Mouse (Mus musculus) myocyte (in vitro differentiated cells): ENCODE measurements around the gene Fam166a.

Experiments used
- CEBPB ChIP-seq: IDR thresholded peaks from 2 replicates; pipeline ENCODE4 v1.6.1; 2011; ENCODE audit warnings: mild to moderate bottlenecking, moderate library complexity; ENCODE audit not compliant: poor library complexity, insufficient read depth, severe bottlenecking
- E2F4 ChIP-seq: IDR thresholded peaks from one replicate; pipeline ENCODE4 v1.6.1; 2011; ENCODE audit warnings: mild to moderate bottlenecking, control low read depth, moderate library complexity; ENCODE audit not compliant: insufficient read depth
- MAX ChIP-seq: IDR thresholded peaks from one replicate; pipeline ENCODE4 v1.6.1; 2011; ENCODE audit warnings: low read depth, mild to moderate bottlenecking, control low read depth
- MYOG ChIP-seq, 3 experiments: IDR thresholded peaks; one replicate each; pipeline ENCODE4 v1.6.1; 2011; ENCODE audit warnings: control low read depth in 2 of 3, low read depth in 2 of 3, mild to moderate bottlenecking in 2 of 3; ENCODE audit not compliant: insufficient read length in 2 of 3, control insufficient read depth in 1 of 3, insufficient read depth in 1 of 3
- POLR2A ChIP-seq: IDR thresholded peaks from one replicate; pipeline ENCODE4 v1.6.1; 2011; ENCODE audit warnings: low read depth, mild to moderate bottlenecking, control low read depth, moderate library complexity; ENCODE audit not compliant: insufficient read length
- POLR2AphosphoS2 ChIP-seq: IDR thresholded peaks from one replicate; pipeline ENCODE4 v1.6.1; 2011; ENCODE audit warnings: low read depth, control low read depth; ENCODE audit not compliant: insufficient read length
- SRF ChIP-seq: IDR thresholded peaks from one replicate; pipeline ENCODE4 v1.6.1; 2011; ENCODE audit warnings: low read depth; ENCODE audit not compliant: control insufficient read depth, insufficient read length
- TCF12 ChIP-seq: IDR thresholded peaks from one replicate; pipeline ENCODE4 v1.6.1; 2011; ENCODE audit warnings: mild to moderate bottlenecking, control low read depth; ENCODE audit not compliant: poor library complexity, insufficient read depth, severe bottlenecking
- USF1 ChIP-seq: IDR thresholded peaks from one replicate; pipeline ENCODE4 v1.6.1; 2011; ENCODE audit warnings: low read depth, mild to moderate bottlenecking, control low read depth, moderate library complexity

GRCm38 (mm10) chr2:25174866-25175689 lies 43.5 kb upstream of the Fam166a start:
- TF ChIP-seq POLR2A (no peak), TCF12 (no peak), USF1 (no peak), POLR2AphosphoS2 (no peak), MAX (no peak), E2F4 (no peak), CEBPB (no peak), MYOG (IDR thresholded peaks at IDR 0.05; ENCODE audit: control insufficient read depth in 1 of 3, insufficient read depth in 1 of 3, insufficient read length in 2 of 3, low read depth in 2 of 3) (no peak), SRF (no peak)
